11 mouse cellular contexts compared by ENCODE assay signal in genomic region chr8:69940386-69940785, GRCm38 (mm10). TPM values are rescaled to one million over a fixed set of nuclear protein-coding genes. Genes with fewer than 3 reads are reported as not detected.
DNase-seq lines count a peak whose midpoint lies in the region; ATAC-seq and TF ChIP-seq lines count a peak whose summit lies in the region.
"Had no signal": no experiment of that assay in that cellular context is flagged by ENCODE, and none has a peak within 500 bp of the region (broad histone marks: within the 10 kb centered on the region; RNA-seq: fewer than 3 reads in every experiment).

No protein-coding gene starts in this region.

- H3K9me3 ChIP-seq in midbrain, embryonic 16.5 days (replicated peaks; ENCODE audit: control insufficient read depth, low read length, poor library complexity, severe bottlenecking) = no peaks in the 10 kb centered on the region
- H3K9me3 ChIP-seq: hindbrain, embryonic 15.5 days; midbrain, embryonic 15.5 days had no signal

- H3K4me3 ChIP-seq in kidney, adult 2 months (ENCODE audit: insufficient read depth, low read depth, low read length) = no peak overlapping the region
- H3K4me3 ChIP-seq in midbrain, embryonic 16.5 days (ENCODE audit: low read depth, low read length) = no peak overlapping the region
- H3K4me3 ChIP-seq: hindbrain, embryonic 15.5 days; midbrain, embryonic 15.5 days had no signal

- ATAC-seq in midbrain, embryonic 16.5 days = no peak
- ATAC-seq: midbrain, embryonic 15.5 days had no signal

- no peak for DNase-seq in kidney, adult 2 months
- DNase-seq in kidney, postnatal 36 days = no peak
- peak; percentile 28 to 31 for DNase-seq in CD8-positive naive resting alpha-beta T cell, adult 2 months (ENCODE audit: low read depth in 2 of 2, low spot score in 2 of 2)
- DNase-seq in T-cell, adult 2 months (ENCODE audit: low spot score) = peak; percentile 44
- peak; percentile 52 for DNase-seq in thymus, postnatal 0 days (ENCODE audit: low spot score)
- DNase-seq in c-Kit-positive CD71-positive TER-119-positive erythroid progenitor cells, embryonic 14.5 days (ENCODE audit: low spot score) = no peak
- DNase-seq: adrenal gland, postnatal 10 days; lung, postnatal 14 days had no signal

- 69% methylated on average over 2 of the region's 2 CpGs for WGBS in kidney, adult 2 months
- 91% methylated on average over 2 of the region's 2 CpGs for WGBS in midbrain, embryonic 16.5 days

- no peak overlapping the region for H3K4me2 ChIP-seq in midbrain, embryonic 16.5 days (ENCODE audit: low read length)
- H3K4me2 ChIP-seq: hindbrain, embryonic 15.5 days; midbrain, embryonic 15.5 days had no signal

- no peaks in the 10 kb centered on the region for H3K27me3 ChIP-seq in kidney, adult 2 months (replicated peaks; ENCODE audit: control insufficient read depth, insufficient read depth, low read length)
- H3K27me3 ChIP-seq in midbrain, embryonic 16.5 days (ENCODE audit: control insufficient read depth, insufficient read depth, low read depth, low read length) = no peaks in the 10 kb centered on the region
- H3K27me3 ChIP-seq: hindbrain, embryonic 15.5 days; midbrain, embryonic 15.5 days had no signal

- no peak overlapping the region for H3K9ac ChIP-seq in midbrain, embryonic 16.5 days (ENCODE audit: low read depth, low read length)
- H3K9ac ChIP-seq: hindbrain, embryonic 15.5 days; midbrain, embryonic 15.5 days had no signal

- no peak for TF ChIP-seq CTCF in kidney, adult 2 months (conservative IDR thresholded peaks at IDR 0.05; ENCODE audit: insufficient read depth, insufficient read length, low read depth, low read length)

- peaks cover 46% of the 10 kb centered on the region for H3K4me1 ChIP-seq in kidney, adult 2 months (ENCODE audit: control insufficient read depth, insufficient read depth, low read length)
- H3K4me1 ChIP-seq in midbrain, embryonic 16.5 days (ENCODE audit: control insufficient read depth, insufficient read depth, low read length) = peaks cover 3% of the 10 kb centered on the region; the same call in 1 of the 2 replicates
- H3K4me1 ChIP-seq: midbrain, embryonic 15.5 days had no signal

- no peak for TF ChIP-seq POLR2A in kidney, adult 2 months (IDR thresholded peaks at IDR 0.05; ENCODE audit: low read depth, low read length)

- H3K36me3 ChIP-seq in kidney, adult 2 months (ENCODE audit: control insufficient read depth, insufficient read depth, low read length) = no peaks in the 10 kb centered on the region; the same call in 1 of the 2 replicates
- no peaks in the 10 kb centered on the region for H3K36me3 ChIP-seq in midbrain, embryonic 16.5 days (ENCODE audit: control insufficient read depth, insufficient read depth, low read length)
- H3K36me3 ChIP-seq: hindbrain, embryonic 15.5 days; midbrain, embryonic 15.5 days had no signal

- H3K27ac ChIP-seq in kidney, adult 2 months (ENCODE audit: insufficient read depth, low read depth, low read length) = peak overlapping the region; percentile 9
- no peak overlapping the region for H3K27ac ChIP-seq in midbrain, embryonic 16.5 days (ENCODE audit: low read length)
- H3K27ac ChIP-seq: hindbrain, embryonic 15.5 days; midbrain, embryonic 15.5 days had no signal

RNA-seq across cellular contexts. Expression of gene Yjefn3, which starts 37.9 kb away (rescaled TPM):
- 3.9 and 5.6 TPM in 2 replicates for polyA plus RNA-seq in kidney, adult 2 months (2012; rRNA removed)
- polyA plus RNA-seq in thymus, postnatal 0 days (2015; fragmentation: Nextera tagmentation; extraction: Ambion mirVana) = 3.7 and 4.0 TPM in 2 replicates
- polyA plus RNA-seq in midbrain, embryonic 16.5 days (2015; fragmentation: Nextera tagmentation; extraction: Ambion mirVana) = 12.0 and 12.3 TPM in 2 replicates

RNA-seq across cellular contexts. Expression of gene Ndufa13, which starts 38.0 kb away (rescaled TPM):
- polyA plus RNA-seq in kidney, adult 2 months (2012; rRNA removed) = 283 and 372 TPM in 2 replicates
- 228 and 241 TPM in 2 replicates for polyA plus RNA-seq in thymus, postnatal 0 days (2015; fragmentation: Nextera tagmentation; extraction: Ambion mirVana)
- polyA plus RNA-seq in midbrain, embryonic 16.5 days (2015; fragmentation: Nextera tagmentation; extraction: Ambion mirVana) = 172 TPM in 2 replicates

RNA-seq across cellular contexts. Expression of gene Tssk6, which starts 38.4 kb away (rescaled TPM):
- 1.3 and 1.5 TPM in 2 replicates for polyA plus RNA-seq in kidney, adult 2 months (2012; rRNA removed)
- 5.0 and 5.1 TPM in 2 replicates for polyA plus RNA-seq in thymus, postnatal 0 days (2015; fragmentation: Nextera tagmentation; extraction: Ambion mirVana)
- 3.0 and 3.5 TPM in 2 replicates for polyA plus RNA-seq in midbrain, embryonic 16.5 days (2015; fragmentation: Nextera tagmentation; extraction: Ambion mirVana)

RNA-seq across cellular contexts. Expression of gene Cilp2, which starts 52.9 kb away (rescaled TPM):
- 0.11 and 0.16 TPM in 2 replicates for polyA plus RNA-seq in kidney, adult 2 months (2012; rRNA removed)
- polyA plus RNA-seq in thymus, postnatal 0 days (2015; fragmentation: Nextera tagmentation; extraction: Ambion mirVana) = 0.09 and 0.16 TPM in 2 replicates
- polyA plus RNA-seq in midbrain, embryonic 16.5 days (2015; fragmentation: Nextera tagmentation; extraction: Ambion mirVana) = 6.3 and 6.6 TPM in 2 replicates

RNA-seq across cellular contexts. Expression of gene Gatad2a, which starts 55.8 kb away (rescaled TPM):
- 60.1 and 60.9 TPM in 2 replicates for polyA plus RNA-seq in kidney, adult 2 months (2012; rRNA removed)
- 60.6 and 60.8 TPM in 2 replicates for polyA plus RNA-seq in thymus, postnatal 0 days (2015; fragmentation: Nextera tagmentation; extraction: Ambion mirVana)
- polyA plus RNA-seq in midbrain, embryonic 16.5 days (2015; fragmentation: Nextera tagmentation; extraction: Ambion mirVana) = 15.8 and 19.1 TPM in 2 replicates

Comparison
In these comparisons a context has a peak if more than half of its experiments do, and no peak if none do; other contexts are left out.
1. DNase-seq: peak in CD8-positive naive resting alpha-beta T cell, adult 2 months (2 of 2), T-cell, adult 2 months (single experiment) and thymus, postnatal 0 days (single experiment); none in kidney, adult 2 months (single experiment), kidney, postnatal 36 days (0 of 2) and c-Kit-positive CD71-positive TER-119-positive erythroid progenitor cells, embryonic 14.5 days (single experiment).